Mouse (Mus musculus) NIH3T3 (cell line): Measurements from ENCODE around the gene Ric1.
"Not testable (repeated sequence)": the region's sequence is repeated elsewhere in the genome, so short reads cannot be mapped to it uniquely, and the experiment has no call there.

Experiments used
- DNase-seq: peaks from one replicate; pipeline ENCODE4 v3.0.0-alpha.2; 2012; ENCODE audit warnings: low read depth

Ric1 gene

DNA sequence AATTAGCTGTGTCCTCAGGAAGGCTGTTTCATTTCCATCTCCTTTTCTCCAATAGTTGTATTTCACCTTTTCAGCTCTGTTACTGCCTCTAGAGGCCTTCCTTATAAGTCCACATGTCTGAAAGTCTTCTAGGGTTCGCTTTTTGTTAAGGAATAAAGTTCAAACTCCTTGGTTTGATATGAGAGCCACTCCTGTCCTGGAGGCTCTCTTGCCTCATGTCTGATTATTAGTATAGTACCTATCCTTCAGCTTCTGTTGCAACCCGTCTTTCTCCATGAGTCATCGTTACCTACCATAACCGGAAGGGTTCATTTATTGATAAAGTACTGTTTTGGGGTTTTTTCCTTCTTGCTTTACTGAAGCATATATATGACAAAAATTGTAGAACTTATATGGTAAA is 5.2 kb downstream of the Ric1 start:
- DNase-seq = no peak

DNA sequence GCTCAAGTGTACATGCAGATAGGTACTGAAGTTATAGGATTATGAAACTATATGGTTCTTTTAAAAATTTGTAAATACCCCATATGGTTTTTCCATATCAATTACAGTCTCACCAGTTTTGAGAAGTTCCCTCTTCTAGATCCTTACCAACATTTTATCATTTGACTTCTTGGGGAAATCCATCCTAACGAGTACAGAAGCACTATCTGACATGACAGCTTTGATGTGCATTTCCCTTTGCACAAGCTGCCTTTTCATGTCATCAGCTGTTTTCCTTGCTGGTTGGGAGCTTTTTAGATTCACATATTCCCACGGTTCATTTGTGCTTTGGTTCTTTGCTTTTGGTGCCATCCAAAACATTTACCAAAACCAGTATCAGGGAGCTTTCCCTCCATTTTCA is 6.5 kb downstream of the Ric1 start:
- no peak for DNase-seq

DNA sequence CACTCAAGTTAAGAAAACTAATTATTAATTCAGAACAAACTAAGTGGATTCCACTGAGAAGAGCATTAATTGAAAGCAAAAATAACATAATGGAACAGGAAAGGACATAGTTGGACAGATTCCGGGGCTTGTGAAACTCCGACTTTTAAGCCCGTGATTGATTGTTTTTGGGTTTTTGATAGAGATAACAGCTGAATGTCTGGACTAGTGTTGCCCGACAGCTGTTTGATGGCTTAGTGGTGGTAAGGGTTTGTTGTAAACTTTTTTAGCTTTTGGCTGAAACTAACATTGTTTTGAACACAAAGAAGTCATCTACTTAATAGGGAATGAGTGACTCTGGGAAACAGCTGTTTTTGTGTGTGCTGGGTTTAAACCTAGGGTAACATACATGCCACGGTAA is 11.9 kb downstream of the Ric1 start:
- no peak for DNase-seq

DNA sequence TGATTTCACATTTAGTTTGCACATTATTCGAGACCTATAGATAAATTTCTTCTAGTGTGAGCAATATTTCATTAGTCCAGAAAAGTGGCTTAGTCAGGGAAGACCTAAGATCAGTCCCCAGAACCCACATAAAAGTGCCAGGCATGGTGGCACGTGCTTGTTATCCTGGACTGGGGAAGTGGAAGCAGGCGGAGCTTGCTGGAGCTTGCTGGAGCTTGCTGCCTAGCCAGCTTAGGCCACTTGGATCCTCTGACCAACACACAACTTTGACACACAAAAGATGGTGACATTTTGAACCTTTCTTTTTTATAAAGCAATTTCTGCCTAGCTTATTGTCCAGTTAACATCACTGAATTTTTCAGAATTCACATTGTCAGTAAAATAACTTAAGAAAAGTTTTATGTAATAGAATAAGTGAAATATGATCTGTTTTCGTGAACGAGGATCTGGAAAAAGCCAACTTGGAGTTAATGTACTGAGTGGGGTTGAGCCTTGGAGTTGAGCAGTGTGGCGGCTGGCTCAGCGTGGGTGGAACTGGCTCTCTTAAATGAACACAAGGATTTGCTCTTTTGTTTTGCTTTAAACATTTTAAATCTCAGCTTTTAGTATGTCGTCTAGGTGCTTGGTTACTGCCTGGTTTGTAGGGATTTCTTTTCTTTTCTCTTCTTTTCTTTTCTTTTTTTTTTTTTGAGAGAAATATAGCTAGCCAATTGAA is 20.3 kb downstream of the Ric1 start:
- DNase-seq = no peak

DNA sequence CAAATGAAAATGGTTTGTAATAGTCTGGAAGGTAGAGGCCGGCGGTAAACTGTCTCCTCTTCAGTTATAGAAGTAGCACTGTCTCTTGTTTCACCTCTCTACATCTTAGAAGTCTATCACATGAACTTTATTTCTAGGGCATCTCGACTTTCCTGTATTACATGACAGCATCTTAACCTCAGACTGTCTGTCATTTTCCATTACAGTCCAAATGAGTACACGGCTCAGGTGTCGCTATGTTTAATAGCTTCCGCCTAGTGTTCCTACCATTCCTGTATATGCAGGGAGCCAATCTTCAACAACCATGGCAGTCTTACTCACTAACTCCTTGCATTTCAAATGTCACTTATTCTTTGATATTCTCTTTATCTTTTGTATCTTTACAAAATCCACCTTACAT is 21.9 kb downstream of the Ric1 start:
- DNase-seq = no peak

DNA sequence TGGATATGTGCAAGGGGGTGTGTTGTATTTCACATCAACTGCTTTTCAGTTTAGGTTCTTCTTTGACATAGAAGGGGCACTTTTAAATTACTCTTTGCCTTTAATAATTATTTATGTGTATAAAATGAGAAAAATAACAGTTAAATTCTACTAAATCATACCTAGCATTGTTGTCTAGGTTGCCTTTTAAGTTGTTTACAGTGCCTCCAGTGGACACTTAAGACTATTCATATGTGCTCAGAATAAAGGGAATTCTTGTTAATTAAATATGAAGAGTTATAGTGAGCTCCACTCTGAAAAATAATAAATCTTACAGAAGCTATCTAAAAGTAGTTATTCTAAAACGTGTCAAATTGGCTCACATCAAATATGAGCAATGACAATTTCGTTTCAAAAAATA is 28.5 kb downstream of the Ric1 start:
- no peak for DNase-seq

DNA sequence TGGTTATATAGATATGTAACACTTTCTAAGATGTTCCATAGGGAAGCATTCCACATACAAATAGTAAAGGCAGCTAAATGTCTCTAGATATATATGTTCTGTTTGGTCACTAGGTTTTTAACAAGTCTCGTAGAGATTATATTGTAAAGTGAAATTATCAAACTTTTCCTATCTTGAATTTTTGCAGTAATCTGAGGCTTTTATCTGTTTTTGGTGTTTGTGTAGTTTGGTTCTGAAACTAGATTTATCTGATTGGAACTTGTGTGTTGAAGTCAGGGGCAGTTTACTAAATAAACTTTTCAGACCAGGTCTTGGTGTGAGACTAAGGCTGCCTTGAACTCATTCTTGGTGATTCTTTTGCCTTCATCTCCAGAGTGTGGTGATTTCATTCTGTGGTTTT is 29.0 kb downstream of the Ric1 start:
- DNase-seq = no peak

DNA sequence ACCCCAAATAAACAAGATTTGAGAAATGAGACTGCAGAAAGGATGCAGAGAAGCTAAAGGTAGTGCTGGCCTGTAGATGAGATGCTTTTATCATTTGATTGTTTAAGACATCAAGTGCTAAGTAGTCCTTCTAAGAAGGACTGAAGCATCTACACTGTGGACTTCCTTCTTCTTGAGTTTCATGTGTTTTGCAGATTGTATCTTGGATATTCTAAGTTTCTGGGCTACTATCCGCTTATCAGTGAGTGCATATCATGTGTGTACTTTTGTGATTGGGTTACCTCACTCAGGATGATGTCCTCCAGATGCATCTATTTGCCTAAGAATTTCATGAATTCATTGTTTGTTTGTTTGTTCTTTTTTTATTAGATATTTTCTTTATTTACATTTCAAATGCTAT is 29.9 kb downstream of the Ric1 start:
- not testable (repeated sequence) for DNase-seq

DNA sequence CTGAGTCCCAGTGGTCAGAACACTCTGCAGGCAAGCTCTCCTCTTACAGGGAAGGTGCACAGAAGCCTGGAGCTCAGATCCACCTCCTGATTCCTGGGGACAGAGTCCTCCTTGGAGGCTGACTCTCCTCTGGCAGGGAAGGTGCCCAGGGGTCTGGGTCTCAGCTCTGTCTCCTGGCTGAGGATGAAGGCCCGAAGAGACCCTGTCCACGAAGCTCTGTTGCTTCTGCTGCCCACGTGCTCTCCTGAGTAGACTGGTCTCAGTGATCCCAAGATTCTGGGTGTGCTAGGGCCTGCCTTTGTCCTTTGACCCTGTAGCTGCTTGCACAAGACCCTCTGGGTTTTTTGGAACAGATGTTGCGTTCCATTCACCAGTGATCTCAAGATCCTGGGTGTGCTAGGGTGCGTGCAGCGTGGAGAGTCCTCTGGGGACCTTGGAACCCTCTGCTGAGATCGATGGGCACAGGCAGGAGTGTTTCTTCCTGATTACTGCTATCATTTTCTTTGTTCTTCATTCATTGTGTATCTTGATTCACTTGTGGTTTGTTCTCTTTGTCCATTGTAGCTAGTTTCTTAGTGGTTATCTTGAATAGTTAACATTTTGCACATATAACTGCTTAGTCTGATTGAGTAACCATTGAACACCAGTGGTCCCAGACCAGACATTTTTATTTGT is 35.2 kb downstream of the Ric1 start:
- DNase-seq = not testable (repeated sequence)

DNA sequence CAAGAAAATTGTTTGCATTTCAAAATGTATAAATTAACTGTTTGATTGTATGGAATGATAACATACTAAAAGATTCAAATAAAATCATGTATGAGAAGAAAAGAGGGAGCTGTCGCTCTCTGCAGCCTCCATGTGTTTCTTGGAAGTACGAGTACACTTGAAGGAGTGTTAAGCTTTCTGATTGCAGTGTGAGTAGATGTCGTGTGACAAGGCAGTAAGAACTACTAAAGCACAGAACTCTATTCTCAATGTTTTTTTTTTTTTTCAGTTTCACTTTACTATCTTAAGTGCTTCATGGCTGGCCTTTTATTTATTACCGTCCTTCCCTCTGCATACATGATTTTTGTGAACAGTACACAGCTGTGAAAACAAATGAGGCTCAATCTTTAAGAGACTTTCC is 40.1 kb downstream of the Ric1 start:
- DNase-seq = no peak

DNA sequence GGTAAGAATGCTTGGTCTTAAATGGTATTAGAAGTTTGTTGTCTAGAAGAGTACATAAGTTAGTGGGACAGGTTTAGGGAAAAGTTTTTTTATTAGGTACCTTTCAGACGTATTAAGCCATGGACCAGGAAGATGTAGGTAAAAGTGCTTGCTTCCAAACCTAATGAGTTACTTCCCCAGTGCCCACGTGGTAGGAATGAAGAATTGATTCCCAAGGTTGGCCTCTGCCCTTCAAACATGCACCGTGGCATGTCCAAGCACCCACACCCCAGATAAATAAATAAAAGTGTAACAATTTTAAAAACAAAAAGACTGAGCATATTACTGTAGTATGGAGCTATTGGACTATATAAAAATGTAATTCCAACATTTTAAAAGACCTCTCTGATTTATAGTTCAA is 40.5 kb downstream of the Ric1 start:
- DNase-seq = no peak

DNA sequence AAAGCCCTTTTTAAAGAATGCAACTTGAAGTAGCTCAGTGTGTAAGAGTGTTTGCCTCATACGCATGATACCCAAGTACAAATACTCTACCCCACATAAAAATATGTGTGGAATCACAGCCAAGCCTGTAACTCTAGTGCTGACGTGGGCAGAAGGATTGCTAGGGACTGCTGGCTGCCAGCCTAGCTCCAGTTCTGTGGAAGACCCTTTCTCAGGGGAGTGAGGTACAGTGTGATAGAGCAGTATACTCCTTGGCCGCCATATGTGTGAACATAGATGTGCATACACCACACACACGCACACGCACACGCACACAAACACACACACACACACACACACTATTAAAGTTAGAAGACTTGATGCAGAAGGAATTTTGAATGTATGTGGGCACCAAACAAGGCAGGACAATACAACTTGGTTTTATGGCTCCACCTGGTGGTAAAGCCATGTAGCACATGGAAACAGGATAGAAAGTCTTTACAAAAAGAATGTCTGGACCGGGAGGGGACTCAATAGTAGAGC is 41.2 kb downstream of the Ric1 start:
- DNase-seq = peak; percentile 90

DNA sequence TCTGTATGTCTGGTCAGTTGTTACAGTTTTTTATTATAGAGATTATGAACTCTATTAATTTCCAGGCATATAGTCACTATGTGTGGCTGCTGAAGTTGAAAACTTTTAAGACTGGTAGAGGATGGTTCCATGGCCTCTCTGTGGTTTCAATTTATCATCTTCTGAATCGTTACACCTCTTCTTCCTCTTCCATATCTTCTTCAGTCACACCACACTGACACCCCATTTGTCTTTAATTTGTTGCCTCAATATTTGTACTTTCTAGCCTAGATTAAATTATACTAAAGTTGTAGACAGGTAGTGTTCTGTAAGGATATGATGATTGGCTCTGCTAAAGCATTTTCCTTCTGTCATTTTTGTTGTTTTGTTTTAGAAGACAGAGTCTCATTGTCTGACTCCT is 44.4 kb downstream of the Ric1 start:
- DNase-seq = no peak

DNA sequence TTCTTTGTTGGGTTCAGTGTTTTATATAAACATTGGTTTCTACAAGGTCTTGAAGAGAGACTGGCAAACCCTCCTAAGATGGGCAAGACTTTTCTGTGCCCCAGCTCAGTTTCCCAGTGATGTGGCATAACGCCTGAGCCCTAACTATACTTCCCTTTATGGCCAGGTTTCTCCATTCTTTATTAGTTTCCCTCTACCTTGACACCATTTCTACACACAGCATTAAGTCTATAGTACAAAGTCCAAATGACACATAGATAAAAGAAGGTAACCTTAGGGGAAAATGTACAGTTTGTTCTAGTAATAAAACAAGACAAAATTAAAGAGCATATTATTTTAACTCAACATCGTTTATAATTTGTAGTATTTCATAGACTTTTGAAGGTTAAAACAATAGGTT is 60.4 kb downstream of the Ric1 start:
- no peak for DNase-seq

DNA sequence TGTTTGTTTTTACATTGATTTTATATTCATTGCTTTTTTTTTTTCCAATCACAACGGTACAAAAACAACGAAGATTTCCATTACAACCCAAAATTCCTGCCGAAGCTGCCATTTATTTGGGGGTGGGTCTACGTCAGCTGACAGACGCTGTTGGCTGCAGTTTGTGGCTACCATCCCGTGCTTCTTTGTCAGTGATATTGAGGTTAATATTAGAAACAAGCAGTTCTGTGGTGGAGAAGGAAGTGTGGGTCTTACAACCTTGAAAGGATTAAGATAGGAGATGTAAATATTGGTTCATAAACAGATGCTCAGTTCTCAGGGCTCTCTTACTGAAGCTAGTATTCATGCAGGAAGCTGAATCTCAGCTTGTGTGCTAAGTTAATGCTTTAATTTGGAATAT is 61.7 kb downstream of the Ric1 start:
- no peak for DNase-seq

DNA sequence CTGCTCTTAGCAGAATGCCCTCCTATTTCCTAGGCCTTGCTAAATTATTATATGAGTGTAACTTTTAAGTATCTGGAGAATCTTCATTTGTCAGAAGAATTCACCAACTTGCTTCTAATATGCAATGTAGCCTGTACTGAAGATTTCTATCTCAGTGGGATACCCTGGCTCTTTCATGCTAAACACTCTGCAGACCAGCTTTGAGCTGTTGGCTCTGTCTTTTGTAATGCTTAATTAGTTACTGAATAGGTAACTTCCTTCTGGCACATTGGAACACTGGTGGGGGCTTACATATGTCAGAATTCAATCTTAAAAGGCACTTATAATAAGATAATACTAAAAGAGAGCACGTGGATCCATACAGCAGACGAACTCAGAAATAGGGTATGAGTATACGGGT is 71.7 kb downstream of the Ric1 start:
- not testable (repeated sequence) for DNase-seq

DNA sequence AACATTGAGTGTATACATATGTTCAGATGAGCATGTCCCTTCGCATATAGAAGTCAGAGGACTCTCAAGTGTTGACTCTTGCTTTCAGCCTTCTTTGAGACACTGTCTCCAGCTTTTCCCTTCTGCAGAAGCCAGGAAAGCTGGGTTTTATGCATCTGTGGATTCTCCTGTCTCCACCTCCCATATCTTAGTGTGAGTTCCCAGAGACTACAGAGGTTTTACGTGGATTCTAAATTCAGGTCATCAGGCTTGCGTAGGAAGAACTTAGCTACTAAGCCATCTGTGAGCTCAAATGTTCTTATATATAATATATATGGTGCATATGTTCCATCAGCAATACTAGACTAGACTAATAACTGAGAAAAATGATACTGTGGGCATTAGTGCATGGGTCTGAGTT is 74.2 kb downstream of the Ric1 start:
- DNase-seq = no peak

DNA sequence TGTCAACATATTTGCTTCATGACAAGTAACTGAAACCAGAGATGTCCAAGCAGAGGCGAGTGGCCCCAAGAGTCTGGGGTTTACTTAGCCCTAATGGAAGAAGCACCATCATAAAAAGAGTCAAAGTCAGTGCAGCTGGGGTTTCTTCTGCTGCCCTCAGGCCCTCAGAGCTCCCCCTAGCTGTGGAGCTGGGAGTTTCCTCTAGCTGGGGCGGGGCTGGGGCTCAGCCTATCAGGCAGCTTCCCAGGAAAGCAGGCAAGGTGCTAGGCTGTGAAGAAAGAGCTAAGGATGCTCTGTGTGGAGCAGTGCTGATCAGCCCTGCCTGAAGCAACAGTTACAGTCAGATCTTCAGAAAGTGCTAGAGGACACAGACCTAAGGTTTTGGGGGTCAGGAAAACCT is 74.9 kb downstream of the Ric1 start:
- peak; percentile 25 for DNase-seq

DNA sequence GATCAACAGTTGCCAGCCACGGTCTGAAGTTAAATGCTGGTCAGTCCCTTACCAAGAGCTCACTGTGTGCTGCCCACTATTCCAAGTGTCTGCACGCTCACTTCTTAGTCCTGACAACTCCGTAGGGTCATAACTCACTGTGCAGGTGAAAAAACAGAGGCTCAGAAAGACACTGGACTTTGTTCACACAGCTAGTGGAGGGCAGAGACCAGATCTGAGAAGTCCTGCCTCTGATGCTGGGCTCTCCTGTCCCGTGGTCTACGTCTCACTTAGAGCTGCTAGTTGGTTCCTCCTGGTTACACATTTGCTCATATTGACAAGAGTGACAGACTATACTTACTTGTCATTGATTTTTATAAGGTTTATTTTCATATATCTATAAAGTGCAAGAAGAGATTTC is 76.9 kb downstream of the Ric1 start:
- DNase-seq = no peak

DNA sequence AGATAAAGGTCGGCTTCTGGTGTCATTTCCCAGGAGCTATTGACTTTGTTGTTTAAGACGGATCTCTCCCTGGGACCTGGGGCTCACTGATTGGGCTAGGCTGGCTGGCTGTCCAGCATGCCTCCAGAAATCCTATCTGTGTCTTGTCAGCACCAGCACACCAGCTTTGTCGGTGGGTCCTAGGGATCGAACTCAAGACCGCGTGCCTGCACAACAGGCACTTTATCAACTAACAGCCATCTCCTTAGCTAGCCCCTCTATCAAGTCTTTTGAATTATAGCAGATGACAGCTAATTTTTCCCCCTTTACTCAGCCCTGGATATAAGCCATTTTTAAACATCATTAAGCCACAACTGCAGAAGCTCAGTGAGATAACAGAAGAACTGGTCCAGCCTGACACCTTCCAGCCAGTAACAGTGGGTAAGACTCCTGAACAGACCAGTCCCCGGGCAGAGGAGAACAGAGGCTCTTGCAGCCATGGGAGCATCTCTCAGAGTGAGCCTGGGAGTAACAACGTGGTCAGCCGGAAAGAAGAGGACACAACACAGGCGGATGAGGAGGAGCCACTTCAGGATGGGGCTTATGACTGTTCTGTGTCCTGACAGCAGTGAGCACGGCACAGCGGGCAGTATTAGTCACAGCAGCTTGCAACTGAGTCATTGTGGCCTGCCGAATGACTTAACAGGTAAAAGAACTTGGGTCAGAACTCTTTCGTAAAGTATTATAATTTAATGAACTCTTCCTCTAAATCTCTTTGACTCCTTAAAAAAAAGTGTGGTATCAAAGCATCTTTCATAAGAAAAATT is 81.7 kb downstream of the Ric1 start:
- DNase-seq = peak; percentile 43

DNA sequence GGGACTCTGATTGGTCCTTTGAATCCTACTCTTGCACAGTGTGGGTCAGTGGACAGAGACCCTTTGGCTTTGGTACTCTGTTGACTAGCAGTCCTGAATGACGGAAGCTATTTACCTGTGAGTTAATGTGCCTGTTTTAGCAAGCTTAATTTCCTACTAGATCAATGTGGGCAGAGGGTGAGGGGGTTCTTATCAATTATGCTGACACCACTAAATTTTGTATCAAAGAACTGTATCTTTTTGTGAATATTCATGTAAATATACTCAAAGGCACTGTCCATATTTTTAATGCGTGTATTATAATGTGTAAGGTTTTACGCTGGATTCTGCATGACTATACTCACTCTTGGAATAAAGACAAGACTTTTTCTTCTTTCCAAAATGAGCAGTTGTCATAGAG is 82.6 kb downstream of the Ric1 start:
- DNase-seq = no peak

DNA sequence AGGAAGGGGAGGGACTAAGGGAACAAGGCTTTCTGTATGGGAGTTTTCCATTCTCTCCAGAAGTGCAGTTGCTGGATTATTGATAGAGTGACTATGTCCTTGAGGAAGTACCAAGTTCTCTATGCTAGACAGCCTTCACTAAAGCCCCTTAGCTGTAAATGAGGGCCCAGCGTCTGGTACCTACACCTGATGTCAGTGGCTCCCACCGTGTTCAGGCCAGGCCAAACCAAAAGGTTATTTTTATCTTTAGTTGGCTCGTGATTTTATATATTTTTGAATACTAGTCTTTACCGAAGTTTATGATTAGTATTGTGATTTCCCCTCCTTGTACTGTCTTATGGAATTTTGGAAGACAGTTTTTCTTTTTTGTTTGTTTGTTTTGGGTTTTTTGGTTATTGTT is 85.4 kb downstream of the Ric1 start:
- DNase-seq = no peak

DNA sequence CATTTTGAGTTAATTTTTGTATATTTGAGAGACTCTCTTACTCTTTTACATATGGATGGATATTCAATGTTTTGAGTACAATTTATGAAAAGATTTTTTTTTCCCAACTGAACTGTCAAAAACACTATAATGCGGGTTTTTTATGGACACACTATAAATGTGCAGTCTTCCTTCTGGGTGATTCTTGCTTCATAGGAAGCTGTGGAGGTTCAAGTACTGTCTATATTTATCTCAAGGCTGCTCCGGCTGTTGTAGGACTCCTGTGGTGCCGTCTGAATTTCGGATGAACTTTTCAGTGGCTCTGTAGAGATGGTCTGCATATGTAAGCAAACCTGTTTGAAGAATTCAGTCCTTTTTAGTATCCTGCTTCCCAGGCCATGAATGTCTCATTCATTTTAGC is 86.1 kb downstream of the Ric1 start:
- DNase-seq = no peak
